9 mouse cellular contexts compared by ENCODE assay signal in the genomic region with DNA sequence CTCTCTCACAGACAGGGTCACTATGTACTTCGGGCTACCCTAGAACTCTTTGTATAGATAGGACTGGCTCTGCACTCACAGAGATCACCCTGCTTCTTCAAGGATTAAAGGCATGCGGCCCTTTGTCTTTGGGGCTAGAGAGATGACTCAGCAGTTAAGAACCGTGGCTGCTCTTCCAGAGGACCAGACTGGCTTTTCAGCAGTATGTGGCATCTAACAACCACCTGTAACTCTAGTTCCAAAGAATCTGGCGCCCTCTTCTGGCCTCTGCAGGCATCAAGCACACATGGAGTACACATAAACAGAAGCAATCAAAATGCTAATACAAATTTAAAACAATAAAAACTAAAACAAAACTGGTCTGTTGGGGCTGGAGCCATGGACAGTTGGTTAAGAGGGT. TPM values are rescaled to one million over a fixed set of nuclear protein-coding genes. Genes with fewer than 3 reads are reported as not detected.
A peak's percentile ranks its signal among the peaks of the same experiment; 100 is the strongest.
DNase-seq lines count a peak whose midpoint lies in the region; ATAC-seq and TF ChIP-seq lines count a peak whose summit lies in the region.
"Had no signal": no experiment of that assay in that cellular context is flagged by ENCODE, and none has a peak within 500 bp of the region (broad histone marks: within the 10 kb centered on the region; RNA-seq: fewer than 3 reads in every experiment).

No protein-coding gene starts in this region.

- WGBS in heart, embryonic 16.5 days: 39% methylated on average over 4 of the region's 4 CpGs
- WGBS in embryonic facial prominence, embryonic 13.5 days: 39% methylated on average over 4 of the region's 4 CpGs
- WGBS in liver, embryonic 16.5 days (ENCODE audit: insufficient replicate concordance): 25% methylated on average over 4 of the region's 4 CpGs
- 34% methylated on average over 4 of the region's 4 CpGs for WGBS in stomach, embryonic 15.5 days
- 35% methylated on average over 4 of the region's 4 CpGs for WGBS in midbrain, embryonic 13.5 days

- H3K4me3 ChIP-seq in heart, embryonic 16.5 days (ENCODE audit: low read length): no peak overlapping the region
- peak overlapping the region; percentile 38 to 49 for H3K4me3 ChIP-seq in MEL (ENCODE audit: control insufficient read depth in 1 of 2, insufficient read depth in 1 of 2, low read depth in 2 of 2, low read length in 2 of 2)
- no peak overlapping the region for H3K4me3 ChIP-seq in embryonic facial prominence, embryonic 13.5 days
- peak overlapping the region; percentile 63; the same call in 1 of the 2 replicates for H3K4me3 ChIP-seq in liver, embryonic 16.5 days (ENCODE audit: low read depth, low read length)
- no peak overlapping the region for H3K4me3 ChIP-seq in stomach, embryonic 15.5 days (replicated peaks)
- no peak overlapping the region for H3K4me3 ChIP-seq in midbrain, embryonic 13.5 days (replicated peaks)

- DNase-seq in heart, postnatal 14 days: no peak
- DNase-seq in MEL (ENCODE audit: low read depth, low spot score): peak; percentile 91
- DNase-seq in testis, postnatal 10 days (ENCODE audit: low spot score): no peak

- no peak overlapping the region for H3K27ac ChIP-seq in heart, embryonic 16.5 days (ENCODE audit: low read length)
- peak overlapping the region; percentile 96 for H3K27ac ChIP-seq in MEL (ENCODE audit: control insufficient read depth, low read depth, low read length)
- H3K27ac ChIP-seq in embryonic facial prominence, embryonic 13.5 days: no peak overlapping the region
- no peak overlapping the region for H3K27ac ChIP-seq in liver, embryonic 16.5 days (ENCODE audit: low read length)
- no peak overlapping the region for H3K27ac ChIP-seq in stomach, embryonic 15.5 days
- no peak overlapping the region for H3K27ac ChIP-seq in midbrain, embryonic 13.5 days

- peak; percentile 69 to 79 (median 70) for TF ChIP-seq CTCF in MEL (IDR thresholded peaks at IDR 0.05 in 2 of 3, conservative IDR thresholded peaks at IDR 0.05 in 1 of 3; ENCODE audit: control insufficient read depth in 1 of 3, insufficient read depth in 1 of 3, low read depth in 2 of 3, low read length in 3 of 3, poor library complexity in 1 of 3, severe bottlenecking in 1 of 3)

- H3K9me3 ChIP-seq in heart, embryonic 16.5 days (replicated peaks; ENCODE audit: control insufficient read depth, low read length): peaks cover 4% of the 10 kb centered on the region; the same call in 1 of the 2 replicates
- no peaks in the 10 kb centered on the region for H3K9me3 ChIP-seq in MEL (replicated peaks; ENCODE audit: insufficient read depth, low read length)
- H3K9me3 ChIP-seq in embryonic facial prominence, embryonic 13.5 days: no peaks in the 10 kb centered on the region
- H3K9me3 ChIP-seq in liver, embryonic 16.5 days (replicated peaks; ENCODE audit: control insufficient read depth, low read length): no peaks in the 10 kb centered on the region
- H3K9me3 ChIP-seq in stomach, embryonic 15.5 days: peaks cover 3% of the 10 kb centered on the region; the same call in 1 of the 2 replicates
- H3K9me3 ChIP-seq in midbrain, embryonic 13.5 days: no peaks in the 10 kb centered on the region

- no peak for ATAC-seq in heart, embryonic 16.5 days (replicated peaks; ENCODE audit: extremely low read depth, insufficient read depth, low FRiP score)
- no peak for ATAC-seq in embryonic facial prominence, embryonic 13.5 days (ENCODE audit: insufficient number of reproducible peaks, insufficient read depth, low FRiP score, low TSS enrichment, low read depth)
- no peak for ATAC-seq in liver, embryonic 16.5 days (ENCODE audit: low read depth)
- ATAC-seq in stomach, embryonic 15.5 days (ENCODE audit: insufficient read depth, low FRiP score, low read depth): no peak
- ATAC-seq in midbrain, embryonic 13.5 days: no peak

- H3K79me2 ChIP-seq in MEL (ENCODE audit: control insufficient read depth, insufficient read depth, low read length, poor library complexity): peaks cover 31% of the 10 kb centered on the region

- TF ChIP-seq POLR2A in MEL (IDR thresholded peaks at IDR 0.05; ENCODE audit: control insufficient read depth in 1 of 2, insufficient read depth in 1 of 2, low read depth in 1 of 2, low read length in 2 of 2, poor library complexity in 1 of 2): 0 out of 4 replicates have a peak, but pooled peaks of 1 of the 2 experiments have one; percentile 2

- no peaks in the 10 kb centered on the region for H3K36me3 ChIP-seq in heart, embryonic 16.5 days (ENCODE audit: control insufficient read depth, insufficient read depth)
- peaks cover 0 to 28% of the 10 kb centered on the region in 2 experiments; a peak in 2 of 4 replicates for H3K36me3 ChIP-seq in MEL (ENCODE audit: control insufficient read depth in 1 of 2, insufficient read depth in 2 of 2, low read length in 2 of 2)
- H3K36me3 ChIP-seq in embryonic facial prominence, embryonic 13.5 days: peaks cover 4% of the 10 kb centered on the region; the same call in 1 of the 2 replicates
- no peaks in the 10 kb centered on the region for H3K36me3 ChIP-seq in liver, embryonic 16.5 days (ENCODE audit: control insufficient read depth, insufficient read depth)
- no peaks in the 10 kb centered on the region for H3K36me3 ChIP-seq in stomach, embryonic 15.5 days
- peaks cover 88% of the 10 kb centered on the region for H3K36me3 ChIP-seq in midbrain, embryonic 13.5 days

- peak overlapping the region; percentile 78; the same call in 1 of the 2 replicates for H3K4me2 ChIP-seq in heart, embryonic 16.5 days (ENCODE audit: low read depth, low read length)
- peak overlapping the region; percentile 74 for H3K4me2 ChIP-seq in embryonic facial prominence, embryonic 13.5 days
- peak overlapping the region; percentile 92 for H3K4me2 ChIP-seq in liver, embryonic 16.5 days (ENCODE audit: low read depth, low read length)
- H3K4me2 ChIP-seq in stomach, embryonic 15.5 days: peak overlapping the region; percentile 93
- no peak overlapping the region for H3K4me2 ChIP-seq in midbrain, embryonic 13.5 days (replicated peaks)

- TF ChIP-seq EP300 in MEL (IDR thresholded peaks at IDR 0.05; ENCODE audit: low read depth in 1 of 2, low read length in 2 of 2): no peak

- peak; percentile 55 for TF ChIP-seq RAD21 in MEL (IDR thresholded peaks at IDR 0.05; ENCODE audit: low read depth, low read length)

- H3K4me1 ChIP-seq in heart, embryonic 16.5 days (ENCODE audit: control insufficient read depth, insufficient read depth, low read length): peaks cover 6% of the 10 kb centered on the region; the same call in 1 of the 2 replicates
- peaks cover 2 to 35% of the 10 kb centered on the region in 2 experiments; a peak in 3 of 4 replicates for H3K4me1 ChIP-seq in MEL (ENCODE audit: control insufficient read depth in 1 of 2, insufficient read depth in 2 of 2, low read length in 2 of 2)
- peaks cover 26% of the 10 kb centered on the region for H3K4me1 ChIP-seq in embryonic facial prominence, embryonic 13.5 days
- peaks cover 36% of the 10 kb centered on the region for H3K4me1 ChIP-seq in liver, embryonic 16.5 days (ENCODE audit: control insufficient read depth, low read depth, low read length)
- peaks cover 12% of the 10 kb centered on the region for H3K4me1 ChIP-seq in stomach, embryonic 15.5 days
- H3K4me1 ChIP-seq in midbrain, embryonic 13.5 days (replicated peaks): peaks cover 17% of the 10 kb centered on the region

- peaks cover 63% of the 10 kb centered on the region for H3K27me3 ChIP-seq in heart, embryonic 16.5 days (ENCODE audit: control insufficient read depth, insufficient read depth, low read length)
- H3K27me3 ChIP-seq in MEL (ENCODE audit: control insufficient read depth in 1 of 2, insufficient read depth in 2 of 2, low read length in 2 of 2): no peaks in the 10 kb centered on the region
- H3K27me3 ChIP-seq in embryonic facial prominence, embryonic 13.5 days: peaks cover 88% of the 10 kb centered on the region
- H3K27me3 ChIP-seq in liver, embryonic 16.5 days (ENCODE audit: control insufficient read depth, insufficient read depth, low read depth, low read length): peaks cover 21% of the 10 kb centered on the region
- peaks cover 27% of the 10 kb centered on the region for H3K27me3 ChIP-seq in stomach, embryonic 15.5 days (replicated peaks)
- H3K27me3 ChIP-seq in midbrain, embryonic 13.5 days: peaks cover 95% of the 10 kb centered on the region

- intact Hi-C loops in heart, postnatal 14 days (cut with DNase I): no loop called here

- no peak overlapping the region for H3K9ac ChIP-seq in heart, embryonic 16.5 days (ENCODE audit: low read length)
- H3K9ac ChIP-seq in MEL (ENCODE audit: control insufficient read depth, low read depth, low read length, poor library complexity, severe bottlenecking): peak overlapping the region; percentile 69
- H3K9ac ChIP-seq in embryonic facial prominence, embryonic 13.5 days: no peak overlapping the region
- no peak overlapping the region for H3K9ac ChIP-seq in liver, embryonic 16.5 days (ENCODE audit: low read depth, low read length)
- H3K9ac ChIP-seq in stomach, embryonic 15.5 days: no peak overlapping the region
- H3K9ac ChIP-seq in midbrain, embryonic 13.5 days (replicated peaks): no peak overlapping the region

RNA-seq across cellular contexts. Expression of a gene that starts 5.6 kb away (rescaled TPM):
- 5.2 and 6.3 TPM in 2 replicates for polyA plus RNA-seq in heart, embryonic 16.5 days (2015; fragmentation: Nextera tagmentation; extraction: Ambion mirVana)
- total RNA-seq in heart, postnatal 14 days (2021): 1 to 10 TPM; 5.9 to 7.3 TPM
- total RNA-seq in MEL (2012; rRNA removed): 53.7 and 62.3 TPM in 2 replicates
- polyA plus RNA-seq in MEL (2012; ENCODE audit: insufficient read depth in 1 of 2, insufficient read length in 2 of 2, low read depth in 1 of 2, low replicate concordance in 2 of 2, missing spikeins in 1 of 2): 10 to 100 TPM in 1 of 2 experiments, not detected in 1; 83.4 TPM
- 15.9 and 22.7 TPM in 2 replicates for polyA plus RNA-seq in embryonic facial prominence, embryonic 13.5 days (2015; fragmentation: Nextera tagmentation; extraction: Ambion mirVana)
- polyA plus RNA-seq in liver, embryonic 16.5 days (2015; fragmentation: Nextera tagmentation; extraction: Ambion mirVana): 12.5 and 13.6 TPM in 2 replicates
- 12.3 and 14.2 TPM in 2 replicates for polyA plus RNA-seq in stomach, embryonic 15.5 days (2015; fragmentation: Nextera tagmentation; extraction: Ambion mirVana)
- polyA plus RNA-seq in midbrain, embryonic 13.5 days (2015; fragmentation: Nextera tagmentation; extraction: Ambion mirVana): 6.0 and 6.2 TPM in 2 replicates

RNA-seq across cellular contexts. Expression of a gene that starts 12.2 kb away (rescaled TPM):
- 1.3 and 1.4 TPM in 2 replicates for polyA plus RNA-seq in heart, embryonic 16.5 days (2015; fragmentation: Nextera tagmentation; extraction: Ambion mirVana)
- total RNA-seq in heart, postnatal 14 days (2021): not detected
- 178 and 234 TPM in 2 replicates for total RNA-seq in MEL (2012; rRNA removed)
- polyA plus RNA-seq in MEL (2012; ENCODE audit: insufficient read depth in 1 of 2, insufficient read length in 2 of 2, low read depth in 1 of 2, low replicate concordance in 2 of 2, missing spikeins in 1 of 2): 100 to 1,000 TPM in 1 of 2 experiments, not detected in 1; 262 TPM
- 1.8 and 5.6 TPM in 2 replicates for polyA plus RNA-seq in embryonic facial prominence, embryonic 13.5 days (2015; fragmentation: Nextera tagmentation; extraction: Ambion mirVana)
- polyA plus RNA-seq in liver, embryonic 16.5 days (2015; fragmentation: Nextera tagmentation; extraction: Ambion mirVana): 394 and 409 TPM in 2 replicates
- polyA plus RNA-seq in stomach, embryonic 15.5 days (2015; fragmentation: Nextera tagmentation; extraction: Ambion mirVana): 14.8 and 39.3 TPM in 2 replicates
- 0.55 and 0.97 TPM in 2 replicates for polyA plus RNA-seq in midbrain, embryonic 13.5 days (2015; fragmentation: Nextera tagmentation; extraction: Ambion mirVana)

RNA-seq across cellular contexts. Expression of a gene that starts 20.2 kb away (rescaled TPM):
- 43.1 and 46.0 TPM in 2 replicates for polyA plus RNA-seq in heart, embryonic 16.5 days (2015; fragmentation: Nextera tagmentation; extraction: Ambion mirVana)
- 10 to 100 TPM; 41.4 to 42.0 TPM for total RNA-seq in heart, postnatal 14 days (2021)
- 9.7 and 10.7 TPM in 2 replicates for total RNA-seq in MEL (2012; rRNA removed)
- polyA plus RNA-seq in MEL (2012; ENCODE audit: insufficient read depth in 1 of 2, insufficient read length in 2 of 2, low read depth in 1 of 2, low replicate concordance in 2 of 2, missing spikeins in 1 of 2): 10 to 100 TPM in 1 of 2 experiments, not detected in 1; 17.3 TPM
- 39.1 and 40.6 TPM in 2 replicates for polyA plus RNA-seq in embryonic facial prominence, embryonic 13.5 days (2015; fragmentation: Nextera tagmentation; extraction: Ambion mirVana)
- polyA plus RNA-seq in liver, embryonic 16.5 days (2015; fragmentation: Nextera tagmentation; extraction: Ambion mirVana): 65.7 and 73.0 TPM in 2 replicates
- polyA plus RNA-seq in stomach, embryonic 15.5 days (2015; fragmentation: Nextera tagmentation; extraction: Ambion mirVana): 42.6 and 45.9 TPM in 2 replicates
- polyA plus RNA-seq in midbrain, embryonic 13.5 days (2015; fragmentation: Nextera tagmentation; extraction: Ambion mirVana): 31.7 and 34.3 TPM in 2 replicates

RNA-seq across cellular contexts. Expression of a gene that starts 23.2 kb away (rescaled TPM):
- polyA plus RNA-seq in heart, embryonic 16.5 days (2015; fragmentation: Nextera tagmentation; extraction: Ambion mirVana): 0.09 and 0.14 TPM in 2 replicates
- total RNA-seq in heart, postnatal 14 days (2021): not detected
- 0.49 and 0.77 TPM in 2 replicates for total RNA-seq in MEL (2012; rRNA removed)
- 1 to 10 TPM in 1 of 2 experiments, not detected in 1; 4.5 TPM for polyA plus RNA-seq in MEL (2012; ENCODE audit: insufficient read depth in 1 of 2, insufficient read length in 2 of 2, low read depth in 1 of 2, low replicate concordance in 2 of 2, missing spikeins in 1 of 2)
- 1.4 and 1.6 TPM in 2 replicates for polyA plus RNA-seq in embryonic facial prominence, embryonic 13.5 days (2015; fragmentation: Nextera tagmentation; extraction: Ambion mirVana)
- polyA plus RNA-seq in liver, embryonic 16.5 days (2015; fragmentation: Nextera tagmentation; extraction: Ambion mirVana): 0.09 and 0.15 TPM in 2 replicates
- polyA plus RNA-seq in stomach, embryonic 15.5 days (2015; fragmentation: Nextera tagmentation; extraction: Ambion mirVana): 1.9 and 2.2 TPM in 2 replicates
- polyA plus RNA-seq in midbrain, embryonic 13.5 days (2015; fragmentation: Nextera tagmentation; extraction: Ambion mirVana): 55.6 and 56.1 TPM in 2 replicates

RNA-seq across cellular contexts. Expression of a gene that starts 32.8 kb away (rescaled TPM):
- 0.24 and 0.38 TPM in 2 replicates for polyA plus RNA-seq in heart, embryonic 16.5 days (2015; fragmentation: Nextera tagmentation; extraction: Ambion mirVana)
- total RNA-seq in heart, postnatal 14 days (2021): not detected
- total RNA-seq in MEL (2012; rRNA removed): 0.08 TPM in 1 of 2 replicates, not detected in the other
- under 1 TPM in 1 of 2 experiments, not detected in 1; 0.11 TPM for polyA plus RNA-seq in MEL (2012; ENCODE audit: insufficient read depth in 1 of 2, insufficient read length in 2 of 2, low read depth in 1 of 2, low replicate concordance in 2 of 2, missing spikeins in 1 of 2)
- 0.36 and 0.39 TPM in 2 replicates for polyA plus RNA-seq in embryonic facial prominence, embryonic 13.5 days (2015; fragmentation: Nextera tagmentation; extraction: Ambion mirVana)
- polyA plus RNA-seq in liver, embryonic 16.5 days (2015; fragmentation: Nextera tagmentation; extraction: Ambion mirVana): 0.20 and 0.44 TPM in 2 replicates
- 0.28 and 0.64 TPM in 2 replicates for polyA plus RNA-seq in stomach, embryonic 15.5 days (2015; fragmentation: Nextera tagmentation; extraction: Ambion mirVana)
- polyA plus RNA-seq in midbrain, embryonic 13.5 days (2015; fragmentation: Nextera tagmentation; extraction: Ambion mirVana): 1.9 and 2.7 TPM in 2 replicates
- polyA plus RNA-seq: gonadal fat pad, adult 2 months had no signal

Comparison
In these comparisons a context has a peak if more than half of its experiments do, and no peak if none do; other contexts are left out.
1. H3K4me3 ChIP-seq: peak in MEL (2 of 2) and liver, embryonic 16.5 days (single experiment); none in heart, embryonic 16.5 days (single experiment), embryonic facial prominence, embryonic 13.5 days (single experiment), stomach, embryonic 15.5 days (single experiment) and midbrain, embryonic 13.5 days (single experiment).